Mouse (Mus musculus) E14TG2a.4 (cell line): Measurements from ENCODE around the gene Pdxk.

ENCODE experiments used
- CTCF ChIP-seq: conservative IDR thresholded peaks from 2 replicates; pipeline ENCODE4 v1.5.1; 2014; ENCODE audit warnings: low read length
- NANOG ChIP-seq: IDR thresholded peaks from 2 replicates; pipeline ENCODE4 v1.6.1; 2014; ENCODE audit warnings: borderline replicate concordance, low read length, mixed read lengths
- POU5F1 ChIP-seq: IDR thresholded peaks from 2 replicates; pipeline ENCODE4 v1.6.1; 2014; ENCODE audit warnings: low read length, borderline replicate concordance

DNA sequence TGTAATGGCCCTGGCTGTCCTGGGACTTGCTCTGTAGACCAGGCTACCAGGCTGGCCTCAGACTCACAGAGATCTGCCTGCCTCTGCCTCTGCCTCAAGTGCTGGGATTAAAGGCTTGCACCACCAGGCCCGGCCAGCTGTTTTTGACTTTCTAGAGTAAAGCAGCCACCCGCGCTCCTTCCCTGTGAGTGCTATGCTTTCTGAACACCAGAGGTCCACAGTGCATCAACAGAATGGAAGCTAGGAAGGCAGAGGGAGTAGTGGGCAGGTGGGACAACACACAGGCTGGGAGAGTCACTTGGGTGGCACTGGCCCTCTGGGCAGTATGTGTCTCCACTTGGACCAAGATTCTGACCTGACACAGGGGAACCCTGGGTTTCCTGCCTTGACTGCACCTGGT is 69.4 kb downstream of the Pdxk start:
- TF ChIP-seq CTCF (no peak), NANOG (no peak), POU5F1 (no peak)
